Mouse (Mus musculus) small intestine, adult 2 months (tissue): ENCODE measurements around the gene Ndufa8. TPM values are rescaled to one million over a fixed set of nuclear protein-coding genes. Genes with fewer than 3 reads are reported as not detected.

Experiments used
- H3K27ac ChIP-seq: fragments of 200-500 bp; 2 replicates; pipeline ENCODE4 v1.5.1; 2012; ENCODE audit warnings: low read depth, low read length, control low read depth, inconsistent platforms; ENCODE audit not compliant: insufficient read depth
- H3K27me3 ChIP-seq: fragments of 200-500 bp; 2 replicates; pipeline ENCODE4 v1.6.1; 2012; ENCODE audit warnings: mild to moderate bottlenecking, moderate library complexity, low read length, inconsistent platforms; ENCODE audit not compliant: control insufficient read depth, insufficient read depth
- H3K36me3 ChIP-seq: fragments of 200-500 bp; 2 replicates; pipeline ENCODE4 v1.6.1; 2012; ENCODE audit warnings: mild to moderate bottlenecking, low read length, control low read depth, inconsistent platforms; ENCODE audit not compliant: control insufficient read depth, insufficient read depth
- H3K4me1 ChIP-seq: fragments of 200-500 bp; 2 replicates; pipeline ENCODE4 v1.6.1; 2012; ENCODE audit warnings: low read length, inconsistent platforms, mixed read lengths; ENCODE audit not compliant: control insufficient read depth, insufficient read depth, insufficient read length
- H3K4me3 ChIP-seq: fragments of 200-500 bp; 2 replicates; pipeline ENCODE4 v1.5.1; 2012; ENCODE audit warnings: low read depth, mild to moderate bottlenecking, control low read depth, inconsistent platforms, low read length, moderate library complexity
- CTCF ChIP-seq: fragments of 200-500 bp; IDR thresholded peaks from 2 replicates; pipeline ENCODE4 v1.5.1; 2012; ENCODE audit warnings: low read depth, mild to moderate bottlenecking, control low read depth, inconsistent platforms, low read length, moderate library complexity, mixed read lengths; ENCODE audit not compliant: insufficient replicate concordance, insufficient read length; ENCODE audit errors: extremely low read depth
- POLR2A ChIP-seq: fragments of 200-500 bp; IDR thresholded peaks from 2 replicates; pipeline ENCODE4 v1.6.1; 2012; ENCODE audit warnings: low read depth, mild to moderate bottlenecking, control low read depth, inconsistent platforms, low read length, moderate library complexity
- WGBS: fragments of 180-500 bp; shearing (Covaris S2); methylation state at CpG from one replicate; pipeline ENCODE4 v1.1.7; 2018; 5-methylcytosine and 5-hydroxymethylcytosine counted together
- polyA plus RNA-seq: library from polyadenylated mRNA; depleted of rRNA; stranded (reverse); fragments of >200 nt; gene quantifications from 2 replicates; pipeline ENCODE4 v1.2.3, GENCODE M21; 2012

The Ndufa8 gene
- polyA plus RNA-seq, 1 experiment = 86.0 TPM

DNA sequence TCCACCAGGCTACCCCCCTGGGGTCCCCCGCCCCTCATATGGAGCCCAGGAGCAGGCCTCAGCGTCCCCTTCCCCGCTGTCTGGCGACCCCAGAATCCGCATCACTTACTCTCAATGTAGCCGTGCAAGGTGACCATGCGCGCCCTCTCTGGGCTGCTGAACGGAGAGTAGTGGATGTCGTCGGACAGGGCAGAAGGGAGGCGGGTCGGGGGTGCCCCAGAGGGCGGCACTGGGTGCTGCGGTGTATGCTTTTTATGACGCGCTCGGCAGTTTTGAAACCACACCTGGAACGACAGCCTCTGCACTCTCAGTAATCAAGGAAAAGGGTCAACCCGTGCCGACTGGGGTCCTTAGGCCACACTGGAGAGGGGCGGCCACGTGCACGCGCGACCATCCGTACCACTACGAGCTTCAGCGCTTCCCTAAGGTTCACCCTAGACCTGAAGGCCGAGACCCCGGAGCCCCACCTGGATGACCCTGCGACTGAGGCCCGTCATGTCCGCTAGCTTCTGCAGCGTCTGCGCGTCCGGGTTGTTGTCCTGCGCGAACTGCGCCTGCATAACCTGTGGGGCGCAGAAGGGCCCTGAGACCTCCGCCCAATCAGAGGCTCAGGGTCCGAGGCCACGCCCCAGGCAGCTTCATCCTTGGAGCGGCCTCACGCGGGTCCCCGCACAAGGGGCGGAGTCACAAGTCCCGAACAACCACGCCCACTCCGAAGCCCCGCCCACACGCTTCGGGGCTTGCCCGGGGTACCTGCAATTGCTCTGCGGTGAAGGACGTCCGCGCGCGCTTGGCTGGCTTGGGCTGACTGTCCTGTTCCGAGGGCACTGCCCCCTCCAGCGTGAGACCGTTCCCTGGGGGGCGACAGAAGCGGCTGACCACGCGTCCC, 41.9 kb upstream of the Ndufa8 start:
- WGBS = 7% methylated on average over 70 of the region's 70 CpGs
- no peaks in the 10 kb centered on the region for H3K36me3 ChIP-seq
- no peak overlapping the region for H3K27ac ChIP-seq
- peak overlapping the region; percentile 52 for H3K4me3 ChIP-seq
- peaks cover 56% of the 10 kb centered on the region for H3K27me3 ChIP-seq
- peaks cover 8% of the 10 kb centered on the region for H3K4me1 ChIP-seq
- no peak for TF ChIP-seq CTCF
- TF ChIP-seq POLR2A = no peak

DNA sequence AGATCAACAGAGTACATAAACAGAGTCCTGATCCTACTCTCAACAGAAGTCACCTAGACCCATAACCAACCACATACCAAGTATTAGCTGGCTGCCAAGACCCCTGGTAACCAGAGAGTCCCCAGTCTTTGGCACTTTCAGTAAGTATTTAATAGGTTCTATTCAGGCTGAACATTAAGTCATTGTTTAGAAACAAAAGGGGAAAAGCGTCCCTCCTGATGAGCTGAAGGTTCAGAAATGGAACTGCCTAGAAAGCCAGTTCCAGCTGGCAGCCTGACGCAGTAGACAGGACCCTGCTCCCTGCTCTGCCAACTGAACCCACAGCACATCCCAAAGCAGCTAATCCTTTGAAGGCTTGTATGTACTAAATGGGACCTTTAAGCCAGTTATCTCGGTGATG, 40.0 kb upstream of the Ndufa8 start:
- Histone ChIP-seq H3K4me1 (peaks cover 8% of the 10 kb centered on the region), H3K36me3 (no peaks in the 10 kb centered on the region), H3K4me3 (no peak overlapping the region), H3K27ac (no peak overlapping the region), H3K27me3 (peaks cover 42% of the 10 kb centered on the region)
- 48% methylated on average over 3 of the region's 3 CpGs for WGBS
- TF ChIP-seq POLR2A (no peak), CTCF (no peak)

DNA sequence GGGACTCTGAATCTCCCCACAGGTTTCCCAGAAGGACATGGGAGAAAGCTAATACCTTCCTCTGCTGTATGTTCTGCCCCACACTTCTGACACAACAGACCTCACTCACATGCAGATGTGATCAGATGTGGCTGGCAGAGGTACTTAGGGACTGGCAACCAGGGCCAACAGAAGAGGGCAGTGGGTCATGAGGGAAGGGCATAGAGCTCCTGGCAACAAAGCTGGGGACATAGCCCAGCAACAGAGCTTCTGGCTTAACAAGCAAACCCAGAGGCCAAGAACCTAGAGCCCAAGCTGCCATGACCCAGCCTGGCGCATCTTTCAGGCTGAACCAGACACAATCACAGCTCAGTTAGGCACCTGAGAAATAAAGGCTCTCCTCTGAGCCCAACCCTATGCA, 35.8 kb upstream of the Ndufa8 start:
- no peaks in the 10 kb centered on the region for H3K4me1 ChIP-seq
- H3K4me3 ChIP-seq = no peak overlapping the region
- H3K27ac ChIP-seq = no peak overlapping the region
- H3K27me3 ChIP-seq = peaks cover 11% of the 10 kb centered on the region
- no peak for TF ChIP-seq CTCF
- no peak for TF ChIP-seq POLR2A
- WGBS = 100% methylated on average over 1 of the region's 1 CpGs
- H3K36me3 ChIP-seq = no peaks in the 10 kb centered on the region

DNA sequence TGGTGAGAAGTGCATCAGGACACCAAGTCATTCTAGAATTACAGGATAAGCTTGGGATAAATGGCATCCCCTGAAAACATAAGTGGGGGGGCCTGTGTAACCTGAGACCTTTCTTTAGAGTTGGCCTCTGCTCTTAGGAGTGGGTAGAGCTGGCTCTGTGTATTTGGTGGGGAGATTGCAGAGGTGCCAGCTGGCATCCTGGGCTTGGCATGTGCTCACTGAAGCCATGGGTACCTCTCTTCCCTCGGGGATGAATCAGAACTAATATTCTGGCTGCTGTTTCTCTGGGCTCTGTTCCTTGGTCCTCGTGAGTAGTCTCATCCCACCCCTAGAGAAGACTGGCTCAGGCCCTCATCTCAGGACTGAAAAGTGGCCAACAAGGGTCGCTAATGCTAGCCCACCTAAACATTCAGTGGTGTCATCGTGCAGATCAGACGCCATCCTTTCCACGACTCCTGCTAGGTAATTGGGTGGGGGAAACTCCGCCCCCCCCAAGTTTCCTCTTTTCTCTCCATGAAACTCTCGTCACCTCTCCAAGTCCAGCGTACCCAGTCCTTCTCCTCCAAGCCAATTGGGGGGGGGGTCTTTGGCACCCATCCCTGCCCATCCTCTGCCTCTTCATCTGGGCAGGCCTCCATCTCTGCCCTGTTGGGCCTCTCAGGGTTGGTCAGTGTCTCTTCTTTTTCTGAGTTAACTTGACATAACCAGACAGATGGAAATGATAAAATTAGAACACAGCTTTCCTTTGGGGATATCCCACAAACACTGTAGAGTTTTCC, 33.8 kb upstream of the Ndufa8 start:
- 80% methylated on average over 9 of the region's 9 CpGs for WGBS
- Histone ChIP-seq H3K27ac (no peak overlapping the region), H3K27me3 (0 out of 2 replicates have a peak, but pooled peaks cover 5% of the 10 kb centered on the region), H3K4me1 (no peaks in the 10 kb centered on the region), H3K4me3 (no peak overlapping the region), H3K36me3 (no peaks in the 10 kb centered on the region)
- TF ChIP-seq CTCF (no peak), POLR2A (no peak)

DNA sequence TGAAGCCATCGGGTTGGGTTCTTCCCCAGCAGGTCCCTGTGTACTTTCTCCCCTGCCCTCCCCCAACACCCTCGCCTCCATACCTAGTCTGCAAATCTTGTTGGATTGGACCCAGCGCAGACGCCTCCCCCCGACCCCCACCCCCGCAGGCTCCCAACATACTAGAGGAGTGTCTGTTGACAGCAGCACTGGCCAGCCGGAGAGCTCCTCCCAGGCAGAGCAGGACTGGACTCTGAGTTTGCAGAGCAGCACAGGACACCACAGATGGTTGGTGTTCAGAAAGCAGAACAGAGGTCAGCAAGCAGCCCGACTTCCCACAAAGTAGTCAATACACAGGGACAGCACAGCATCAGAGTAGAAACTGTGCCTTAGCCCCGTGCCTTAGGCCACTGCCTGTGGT, 32.2 kb upstream of the Ndufa8 start:
- no peak overlapping the region for H3K4me3 ChIP-seq
- H3K36me3 ChIP-seq = no peaks in the 10 kb centered on the region
- TF ChIP-seq POLR2A = no peak
- 16% methylated on average over 9 of the region's 9 CpGs for WGBS
- no peaks in the 10 kb centered on the region for H3K4me1 ChIP-seq
- H3K27ac ChIP-seq = no peak overlapping the region
- peaks cover 3% of the 10 kb centered on the region; the same call in 1 of the 2 replicates for H3K27me3 ChIP-seq

DNA sequence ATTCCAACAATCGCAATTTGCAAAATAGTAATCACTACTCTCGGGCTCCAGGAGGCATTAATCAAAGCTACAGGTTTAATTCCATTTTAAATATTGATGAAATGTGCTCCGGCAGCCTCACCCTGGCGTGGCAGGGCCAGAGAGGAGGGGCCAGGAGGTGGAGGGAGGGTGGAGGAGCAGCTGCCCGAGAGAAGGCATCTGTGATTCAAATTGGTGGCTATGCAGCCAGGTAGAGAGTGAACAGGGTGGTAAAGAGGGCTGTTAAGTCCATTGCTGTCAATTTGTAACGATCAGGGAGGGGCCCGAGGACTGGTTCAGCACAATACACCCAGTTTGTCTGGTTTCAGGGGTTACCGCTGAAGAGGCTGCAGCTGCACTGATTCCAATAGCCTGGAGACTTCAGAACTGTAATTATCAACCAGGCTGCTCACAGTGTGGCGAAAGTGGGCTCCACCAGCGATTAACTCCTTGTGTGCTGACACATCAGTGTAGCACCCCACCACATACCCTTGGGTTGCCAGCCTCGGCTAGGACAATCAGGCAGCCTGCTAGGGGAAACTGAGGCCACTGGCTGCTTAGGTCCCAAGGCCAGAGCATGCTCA, 28.1 kb upstream of the Ndufa8 start:
- Histone ChIP-seq H3K4me3 (no peak overlapping the region), H3K27ac (no peak overlapping the region), H3K4me1 (no peaks in the 10 kb centered on the region), H3K27me3 (peaks cover 3% of the 10 kb centered on the region; the same call in 1 of the 2 replicates), H3K36me3 (no peaks in the 10 kb centered on the region)
- no peak for TF ChIP-seq CTCF
- no peak for TF ChIP-seq POLR2A
- 17% methylated on average over 11 of the region's 11 CpGs for WGBS

DNA sequence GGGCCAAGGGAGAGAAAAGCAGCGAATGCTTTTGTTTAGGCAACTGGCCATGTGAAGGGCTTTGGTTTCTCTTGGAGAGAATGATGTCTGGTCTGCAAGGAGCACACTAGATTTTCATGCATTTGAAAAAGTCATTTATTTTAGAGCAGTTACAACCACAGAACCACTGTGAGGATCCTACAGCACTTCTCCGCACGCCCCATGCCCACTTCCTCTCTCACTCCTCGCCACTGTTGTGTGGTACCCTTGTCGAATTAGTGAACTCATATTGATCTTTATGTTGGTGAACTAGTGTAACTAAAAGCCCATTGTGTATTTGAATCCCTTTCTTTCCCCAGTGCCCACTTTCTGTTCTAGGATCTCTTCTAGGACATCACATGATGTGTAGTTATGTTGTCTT, 26.0 kb upstream of the Ndufa8 start:
- H3K4me3 ChIP-seq = no peak overlapping the region
- H3K4me1 ChIP-seq = no peaks in the 10 kb centered on the region
- TF ChIP-seq POLR2A = no peak
- H3K27ac ChIP-seq = no peak overlapping the region
- no peaks in the 10 kb centered on the region for H3K36me3 ChIP-seq
- WGBS = 83% methylated on average over 5 of the region's 5 CpGs
- peaks cover 3% of the 10 kb centered on the region; the same call in 1 of the 2 replicates for H3K27me3 ChIP-seq
